Mouse (Mus musculus) hindbrain, embryonic 16.5 days (tissue): ENCODE measurements around the gene Shisal2a. TPM values are rescaled to one million over a fixed set of nuclear protein-coding genes. Genes with fewer than 3 reads are reported as not detected.
A peak's percentile ranks its signal among the peaks of the same experiment; 100 is the strongest.

Experiments
- ATAC-seq: fragments of 200-750 bp; cut with Nextera tagmentation; 2 replicates; pipeline ENCODE4 v1.8.0; 2017; ENCODE audit warnings: moderate TSS enrichment, moderate library complexity
- H3K27ac ChIP-seq: fragments of 300-500 bp; sonication (generic); 2 replicates; pipeline ENCODE4 v1.5.1; 2014; ENCODE audit warnings: low read depth, mild to moderate bottlenecking, control low read depth, low read length, moderate library complexity
- H3K27me3 ChIP-seq: fragments of 300-500 bp; sonication (generic); replicated peaks from 2 replicates; pipeline ENCODE4 v1.6.1; 2014; ENCODE audit warnings: low read length; ENCODE audit not compliant: control insufficient read depth, insufficient read depth
- H3K36me3 ChIP-seq: fragments of 300-500 bp; sonication (generic); 2 replicates; pipeline ENCODE4 v1.6.1; 2014; ENCODE audit warnings: mild to moderate bottlenecking, low read length, moderate library complexity, mixed read lengths; ENCODE audit not compliant: control insufficient read depth, insufficient read depth
- H3K4me1 ChIP-seq: fragments of 300-500 bp; sonication (generic); 2 replicates; pipeline ENCODE4 v1.6.1; 2014; ENCODE audit warnings: low read depth, low read length; ENCODE audit not compliant: control insufficient read depth, insufficient read depth
- H3K4me2 ChIP-seq: fragments of 300-500 bp; sonication (generic); 2 replicates; pipeline ENCODE4 v1.6.1; 2014; ENCODE audit warnings: mild to moderate bottlenecking, low read length, control low read depth, moderate library complexity
- H3K4me3 ChIP-seq: fragments of 300-500 bp; sonication (generic); 2 replicates; pipeline ENCODE4 v1.5.1; 2014; ENCODE audit warnings: mild to moderate bottlenecking, low read length, control low read depth, moderate library complexity
- H3K9ac ChIP-seq: fragments of 300-500 bp; sonication (generic); 2 replicates; pipeline ENCODE4 v1.6.1; 2014; ENCODE audit warnings: low read depth, mild to moderate bottlenecking, control low read depth, low read length, moderate library complexity
- H3K9me3 ChIP-seq: fragments of 300-500 bp; sonication (generic); 2 replicates; pipeline ENCODE4 v1.6.1; 2014; ENCODE audit warnings: mild to moderate bottlenecking, low read length, moderate library complexity; ENCODE audit not compliant: control insufficient read depth
- WGBS: fragments of 180-500 bp; shearing (Covaris S2); extraction: QIAGEN DNeasy Blood & Tissue Kit; methylation state at CpG from one replicate; pipeline ENCODE4 v1.1.7; 2014; 5-methylcytosine and 5-hydroxymethylcytosine counted together
- polyA plus RNA-seq: library from polyadenylated mRNA; unstranded; fragments of >200 nt; fragmentation: Nextera tagmentation; extraction: Ambion mirVana; gene quantifications from 2 replicates; pipeline ENCODE4 v1.2.1, GENCODE M21; 2015

Shisal2a gene
- polyA plus RNA-seq, 1 experiment from 2014 or later = 5.7 TPM

GRCm38 (mm10) chr4:108349064-108349463 lies 34.1 kb downstream of the Shisal2a start:
- Histone ChIP-seq H3K9ac (no peak overlapping the region), H3K27ac (no peak overlapping the region), H3K36me3 (no peaks in the 10 kb centered on the region), H3K4me1 (peaks cover 9% of the 10 kb centered on the region), H3K4me2 (no peak overlapping the region), H3K27me3 (no peaks in the 10 kb centered on the region), H3K4me3 (no peak overlapping the region), H3K9me3 (no peaks in the 10 kb centered on the region)
- ATAC-seq = no peak
- WGBS = 96% methylated on average over 3 of the region's 3 CpGs

DNA sequence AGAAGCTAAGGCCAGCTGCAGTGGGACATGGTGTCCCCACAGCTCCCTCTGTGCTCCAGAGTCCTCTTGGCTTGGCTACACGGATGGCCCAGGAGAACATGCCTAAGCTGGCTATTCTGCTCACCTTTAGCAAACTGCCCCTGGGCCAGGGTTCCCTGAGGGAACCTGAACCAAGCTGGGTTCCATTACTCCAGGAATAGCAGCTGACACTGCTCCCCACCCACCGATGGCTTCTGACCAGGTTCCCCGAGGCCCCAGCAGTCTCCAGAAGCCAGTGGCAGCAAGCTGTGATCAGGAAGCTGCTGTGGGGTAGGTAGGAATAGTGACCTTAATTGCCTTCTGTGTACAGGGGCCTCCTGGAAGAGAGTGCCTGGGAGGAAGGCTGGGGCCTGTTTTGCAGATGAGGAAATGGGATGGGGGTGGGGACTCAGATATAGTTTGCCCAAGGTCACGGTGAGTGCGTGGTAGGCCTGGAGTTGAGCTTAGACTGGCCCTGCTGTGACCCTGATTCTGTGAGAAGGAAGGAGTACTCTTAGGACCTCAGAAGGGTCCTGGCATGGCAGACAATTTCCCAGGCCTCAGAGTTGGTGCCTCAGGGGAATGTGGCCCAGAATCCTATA lies 34.8 kb downstream of the Shisal2a start:
- Histone ChIP-seq H3K9me3 (no peaks in the 10 kb centered on the region), H3K4me1 (peaks cover 9% of the 10 kb centered on the region), H3K27me3 (no peaks in the 10 kb centered on the region), H3K9ac (no peak overlapping the region), H3K4me3 (no peak overlapping the region), H3K4me2 (no peak overlapping the region), H3K36me3 (no peaks in the 10 kb centered on the region), H3K27ac (no peak overlapping the region)
- no peak for ATAC-seq
- 75% methylated on average over 5 of the region's 5 CpGs for WGBS

- H3K27ac ChIP-seq = no peak overlapping the region
- H3K36me3 ChIP-seq = no peaks in the 10 kb centered on the region
- peaks cover 9% of the 10 kb centered on the region for H3K4me1 ChIP-seq
- no peak overlapping the region for H3K4me3 ChIP-seq
- ATAC-seq = no peak
- H3K9me3 ChIP-seq = no peaks in the 10 kb centered on the region
- H3K4me2 ChIP-seq = no peak overlapping the region
- no peak overlapping the region for H3K9ac ChIP-seq
- H3K27me3 ChIP-seq = no peaks in the 10 kb centered on the region
- 84% methylated on average over 5 of the region's 5 CpGs for WGBS
Observed at GRCm38 (mm10) chr4:108347111-108347510, 36.0 kb downstream of the Shisal2a start.

DNA sequence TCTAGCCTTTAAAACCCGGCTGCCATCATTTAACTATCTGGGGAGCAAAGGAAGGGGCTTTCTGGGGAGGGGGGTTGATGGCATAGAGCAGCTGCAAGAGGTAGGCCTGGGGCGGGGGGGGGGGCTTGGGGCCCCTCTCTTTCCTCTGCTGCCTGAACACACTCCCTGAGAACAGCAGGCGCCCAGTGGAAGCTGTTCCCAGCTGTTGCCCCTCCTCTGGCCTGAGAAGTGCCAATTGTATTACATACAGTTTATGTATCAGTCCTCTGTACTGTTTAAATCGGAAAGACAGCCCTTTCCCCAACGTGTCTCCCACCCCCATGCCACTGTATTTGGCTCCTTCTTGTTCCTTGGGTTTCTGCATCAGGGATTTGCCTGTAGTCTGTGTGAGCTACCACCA lies 37.3 kb downstream of the Shisal2a start:
- H3K4me2 ChIP-seq = no peak overlapping the region
- H3K4me1 ChIP-seq = peaks cover 3% of the 10 kb centered on the region; the same call in 1 of the 2 replicates
- H3K36me3 ChIP-seq = no peaks in the 10 kb centered on the region
- no peaks in the 10 kb centered on the region for H3K9me3 ChIP-seq
- ATAC-seq = no peak
- no peak overlapping the region for H3K27ac ChIP-seq
- no peak overlapping the region for H3K9ac ChIP-seq
- WGBS = 30% methylated on average over 4 of the region's 5 CpGs
- H3K27me3 ChIP-seq = no peaks in the 10 kb centered on the region
- H3K4me3 ChIP-seq = no peak overlapping the region

- Histone ChIP-seq H3K9ac (no peak overlapping the region), H3K4me3 (no peak overlapping the region), H3K9me3 (no peaks in the 10 kb centered on the region), H3K27me3 (no peaks in the 10 kb centered on the region), H3K27ac (no peak overlapping the region), H3K4me2 (no peak overlapping the region), H3K36me3 (no peaks in the 10 kb centered on the region), H3K4me1 (no peaks in the 10 kb centered on the region)
- WGBS = 12% methylated on average over 7 of the region's 7 CpGs
- no peak for ATAC-seq
Observed at GRCm38 (mm10) chr4:108344631-108345083, 38.5 kb downstream of the Shisal2a start.

GRCm38 (mm10) chr4:108339277-108339690 lies 43.9 kb downstream of the Shisal2a start:
- no peaks in the 10 kb centered on the region for H3K9me3 ChIP-seq
- no peaks in the 10 kb centered on the region for H3K27me3 ChIP-seq
- peak; percentile 81 for ATAC-seq
- H3K4me2 ChIP-seq = no peak overlapping the region
- WGBS = 11% methylated on average over 4 of the region's 4 CpGs
- H3K9ac ChIP-seq = no peak overlapping the region
- no peak overlapping the region for H3K27ac ChIP-seq
- H3K36me3 ChIP-seq = peaks cover 12% of the 10 kb centered on the region
- H3K4me3 ChIP-seq = no peak overlapping the region
- no peaks in the 10 kb centered on the region for H3K4me1 ChIP-seq

DNA sequence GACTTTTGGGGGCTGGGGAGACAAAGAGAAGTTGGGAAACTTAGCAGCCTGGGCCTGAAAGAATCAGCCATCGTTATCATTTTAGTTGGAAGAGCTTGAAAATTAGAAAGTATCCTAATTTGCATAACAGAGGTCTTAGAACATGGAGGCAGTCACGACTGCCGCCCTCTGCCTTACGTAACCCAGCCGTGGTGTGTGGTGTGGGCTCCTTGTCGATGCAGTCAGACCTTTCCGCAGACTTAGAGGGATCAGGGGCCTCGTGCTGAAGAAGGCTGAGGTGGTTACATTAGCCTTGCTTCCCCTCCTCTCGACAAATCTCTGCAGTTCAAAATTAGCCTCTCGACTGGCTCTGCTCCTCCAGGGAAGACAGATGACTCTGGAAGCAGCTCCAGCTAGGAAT lies 44.3 kb downstream of the Shisal2a start:
- Histone ChIP-seq H3K27me3 (no peaks in the 10 kb centered on the region), H3K9me3 (no peaks in the 10 kb centered on the region), H3K9ac (no peak overlapping the region; the same call in 1 of the 2 replicates), H3K4me1 (no peaks in the 10 kb centered on the region), H3K36me3 (peaks cover 12% of the 10 kb centered on the region), H3K4me2 (no peak overlapping the region), H3K4me3 (no peak overlapping the region), H3K27ac (peak overlapping the region; percentile 40)
- WGBS = 65% methylated on average over 10 of the region's 10 CpGs
- ATAC-seq = peak; percentile 13

DNA sequence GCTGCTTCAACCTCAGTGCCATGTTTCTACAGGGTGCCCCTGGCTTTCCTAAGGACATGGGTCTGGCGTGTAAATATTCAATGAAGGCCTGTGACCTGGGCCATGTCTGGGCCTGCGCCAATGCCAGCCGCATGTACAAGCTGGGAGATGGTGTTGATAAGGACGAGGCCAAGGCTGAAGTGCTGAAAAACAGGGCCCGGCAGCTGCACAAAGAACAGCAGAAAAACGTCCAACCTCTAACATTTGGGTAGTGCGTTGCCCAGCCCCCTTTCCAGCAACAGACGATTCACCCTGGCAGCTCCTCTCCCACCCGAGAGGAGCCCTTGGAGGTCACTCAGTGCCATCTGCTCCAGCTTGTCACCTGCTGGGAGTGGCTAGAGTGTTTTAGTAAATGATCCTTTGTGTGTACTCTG lies 44.8 kb downstream of the Shisal2a start:
- Histone ChIP-seq H3K27me3 (no peaks in the 10 kb centered on the region), H3K4me1 (no peaks in the 10 kb centered on the region), H3K27ac (peak overlapping the region; percentile 52), H3K9me3 (no peaks in the 10 kb centered on the region), H3K36me3 (peaks cover 12% of the 10 kb centered on the region), H3K4me3 (no peak overlapping the region), H3K4me2 (no peak overlapping the region), H3K9ac (no peak overlapping the region; the same call in 1 of the 2 replicates)
- WGBS = 42% methylated on average over 9 of the region's 9 CpGs
- no peak for ATAC-seq

GRCm38 (mm10) chr4:108337817-108338216 lies 45.3 kb downstream of the Shisal2a start:
- peaks cover 12% of the 10 kb centered on the region for H3K36me3 ChIP-seq
- ATAC-seq = no peak

More at GRCm38 (mm10) chr4:108337817-108338216, 45.3 kb downstream of the Shisal2a start:
- 39% methylated on average over 3 of the region's 3 CpGs for whole genome bisulfite sequencing
- no peak overlapping the region; the same call in 1 of the 2 replicates for H3K9ac ChIP-seq
- H3K4me1 ChIP-seq = no peaks in the 10 kb centered on the region
- no peaks in the 10 kb centered on the region for H3K9me3 ChIP-seq
- H3K4me3 ChIP-seq = no peak overlapping the region
- H3K27me3 ChIP-seq = no peaks in the 10 kb centered on the region
- H3K27ac ChIP-seq = peak overlapping the region; percentile 52; the same call in 1 of the 2 replicates
- H3K4me2 ChIP-seq = no peak overlapping the region
